Mouse (Mus musculus) MN1 (cell line): Measurements from ENCODE around the gene Tspan14.

ENCODE experiments used
- DNase-seq: peaks from one replicate; pipeline ENCODE4 v3.0.0-alpha.2; 2016; ENCODE audit warnings: low spot score

Tspan14 gene

GRCm38 (mm10) chr14:40952301-40952700 lies 14.3 kb downstream of the Tspan14 start:
- DNase-seq, result no peak

GRCm38 (mm10) chr14:40949730-40950614 lies 16.6 kb downstream of the Tspan14 start:
- DNase-seq, result no peak

- DNase-seq, result no peak
These were observed 17.6 kb downstream of the Tspan14 start for GRCm38 (mm10) chr14:40949047-40949446.

- no peak for DNase-seq
These were observed 18.1 kb downstream of the Tspan14 start for GRCm38 (mm10) chr14:40948522-40948921.

- no peak for DNase-seq
These were observed 18.9 kb downstream of the Tspan14 start for GRCm38 (mm10) chr14:40947431-40948394.

- no peak for DNase-seq
These were observed 22.8 kb downstream of the Tspan14 start for GRCm38 (mm10) chr14:40943802-40944201.

GRCm38 (mm10) chr14:40942429-40942828 lies 24.2 kb downstream of the Tspan14 start:
- no peak for DNase-seq

GRCm38 (mm10) chr14:40938380-40938987 lies 28.1 kb downstream of the Tspan14 start:
- DNase-seq, result peak; percentile 39

GRCm38 (mm10) chr14:40937052-40937451 lies 29.6 kb downstream of the Tspan14 start:
- no peak for DNase-seq

GRCm38 (mm10) chr14:40935481-40935880 lies 31.1 kb downstream of the Tspan14 start:
- DNase-seq, result no peak

GRCm38 (mm10) chr14:40935054-40935453 lies 31.6 kb downstream of the Tspan14 start:
- no peak for DNase-seq

- no peak for DNase-seq
These were observed 33.3 kb downstream of the Tspan14 start for GRCm38 (mm10) chr14:40933328-40933727.

GRCm38 (mm10) chr14:40932225-40932624 lies 34.4 kb downstream of the Tspan14 start:
- no peak for DNase-seq

GRCm38 (mm10) chr14:40931115-40931829 lies 35.3 kb downstream of the Tspan14 start:
- no peak for DNase-seq

- DNase-seq, result no peak
These were observed 36.7 kb downstream of the Tspan14 start for GRCm38 (mm10) chr14:40929943-40930342.

- DNase-seq, result no peak
These were observed 37.7 kb downstream of the Tspan14 start for GRCm38 (mm10) chr14:40928897-40929296.

- DNase-seq, result no peak
These were observed 39.6 kb downstream of the Tspan14 start for GRCm38 (mm10) chr14:40927041-40927440.

- no peak for DNase-seq
These were observed 42.1 kb downstream of the Tspan14 start for GRCm38 (mm10) chr14:40924378-40925113.

- DNase-seq, result no peak
These were observed 45.4 kb downstream of the Tspan14 start for GRCm38 (mm10) chr14:40921241-40921640.

- DNase-seq, result no peak
These were observed 47.1 kb downstream of the Tspan14 start for GRCm38 (mm10) chr14:40919521-40919920.

- no peak for DNase-seq
These were observed 48.1 kb downstream of the Tspan14 start for GRCm38 (mm10) chr14:40918477-40918876.
